Mouse (Mus musculus) liver, embryonic 14.5 days (tissue): ENCODE results near the gene Gck.

Experiments used
- CTCF ChIP-seq: IDR thresholded peaks from 2 replicates; pipeline ENCODE4 v1.5.1; 2016; ENCODE audit warnings: antibody characterized with exemption, low read depth, control low read depth
- EP300 ChIP-seq: IDR thresholded peaks from 2 replicates; pipeline ENCODE4 v1.6.1; 2016; ENCODE audit warnings: antibody characterized with exemption, low read depth

- no peak for TF ChIP-seq CTCF
- TF ChIP-seq EP300: no peak
Measured at GRCm38 (mm10) chr11:5947796-5948195, 2.1 kb downstream of the Gck start.
